Mouse (Mus musculus): ENCODE measurements at regions not wholly inside any gene's neighbourhood (a gene's known extent, or its start where the extent isn't known, plus 50 kb on each side); places are given as distances from the start of the nearest gene placed in this dataset.

DNA sequence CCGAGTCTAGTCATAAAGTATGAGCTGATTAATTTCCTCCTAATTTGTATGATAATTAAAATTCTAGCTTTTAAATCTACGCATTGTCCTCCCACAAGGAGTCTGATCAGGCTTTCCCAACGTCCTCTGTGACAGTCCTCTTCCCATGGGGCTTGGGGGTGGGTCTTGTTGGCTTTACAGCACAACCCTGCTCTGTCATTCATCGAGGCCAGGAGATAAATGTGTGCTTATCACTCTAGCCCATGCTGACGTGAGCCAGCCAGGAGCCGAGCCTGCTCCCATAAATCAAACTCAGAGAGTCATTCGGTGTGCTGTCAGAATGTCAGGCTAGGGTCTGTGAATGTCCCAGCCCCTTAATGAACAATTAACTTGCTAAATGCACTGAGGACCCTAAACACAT, 425.6 kb upstream of the Hs6st1 start:
- no peak overlapping the region for H3K4me3 ChIP-seq (ENCODE audit: insufficient read depth, low read length)
- no peaks in the 10 kb centered on the region for H3K4me1 ChIP-seq (ENCODE audit: control insufficient read depth, insufficient read depth, low read length)
- TF ChIP-seq POLR2A (IDR thresholded peaks at IDR 0.05; ENCODE audit: extremely low read depth, insufficient read depth, low read length), result no peak
- no peak for TF ChIP-seq CTCF (IDR thresholded peaks at IDR 0.05; ENCODE audit: extremely low read depth, insufficient read depth, low read length)
- no peak overlapping the region for H3K27ac ChIP-seq (ENCODE audit: insufficient read depth, low read length)

DNA sequence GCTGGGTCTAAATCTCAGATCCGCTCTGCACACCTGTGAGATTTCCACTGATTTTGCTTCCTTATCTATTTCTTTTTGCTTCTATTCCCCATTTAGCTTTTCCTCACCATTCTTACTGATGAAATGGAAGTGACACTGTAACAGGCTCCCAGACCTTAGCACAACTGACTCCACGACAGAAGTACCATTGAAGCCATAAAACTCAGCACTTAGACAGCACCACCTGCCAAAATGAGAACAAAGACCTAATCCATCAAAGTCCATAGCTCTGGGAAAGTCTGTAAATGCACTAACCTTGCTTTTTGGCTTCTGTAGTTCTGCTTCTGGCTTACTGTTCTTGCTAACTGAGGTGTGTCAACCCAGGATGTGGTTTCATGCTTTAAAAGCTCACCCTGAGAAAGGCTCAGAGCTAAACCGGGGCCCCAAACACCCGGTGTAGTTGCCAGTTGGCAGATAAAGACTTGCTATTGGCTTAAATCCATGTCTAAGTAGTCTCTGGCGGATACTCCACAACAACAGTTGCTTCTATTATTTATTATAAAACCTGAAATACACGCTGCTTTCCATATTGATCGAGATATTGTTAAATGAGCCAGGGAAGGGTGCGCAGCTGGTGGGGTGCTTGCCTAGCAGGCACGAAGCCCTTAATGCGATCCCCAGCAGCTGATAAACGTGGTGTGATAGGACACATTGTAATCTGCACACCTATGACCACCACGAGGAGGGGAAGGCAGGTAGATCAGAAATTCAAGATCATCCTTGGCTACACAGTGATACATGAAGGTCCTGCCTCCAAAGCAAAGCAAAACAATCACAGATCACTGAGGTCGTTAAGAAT, 414.9 kb upstream of the Hs6st1 start:
- TF ChIP-seq POLR2A (IDR thresholded peaks at IDR 0.05; ENCODE audit: extremely low read depth, insufficient read depth, low read length) (no peak), CTCF (IDR thresholded peaks at IDR 0.05; ENCODE audit: extremely low read depth, insufficient read depth, low read length) (no peak)
- Histone ChIP-seq H3K27ac (ENCODE audit: insufficient read depth, low read length) (no peak overlapping the region), H3K4me1 (ENCODE audit: control insufficient read depth, insufficient read depth, low read length) (no peaks in the 10 kb centered on the region; the same call in 1 of the 2 replicates), H3K4me3 (ENCODE audit: insufficient read depth, low read length) (no peak overlapping the region)

DNA sequence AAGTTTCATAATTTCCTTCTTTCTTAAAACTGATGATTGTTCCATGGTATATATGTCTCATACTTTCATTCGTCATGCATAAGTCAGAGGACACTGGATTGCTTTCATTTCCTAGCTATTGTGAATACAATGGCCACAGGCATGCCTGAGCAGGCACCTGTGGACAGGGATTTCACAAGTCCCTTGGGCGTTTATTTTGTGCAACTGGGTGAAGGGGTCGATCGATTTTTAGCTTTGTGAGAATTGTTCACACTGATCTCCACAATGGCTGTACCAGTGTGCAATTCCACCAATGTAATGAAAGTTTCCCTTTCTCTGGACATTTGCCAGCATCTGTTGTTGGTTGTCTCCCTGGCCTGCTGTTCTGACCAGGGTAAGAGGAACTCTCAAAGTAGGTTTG, 405.2 kb upstream of the Hs6st1 start:
- TF ChIP-seq POLR2A (IDR thresholded peaks at IDR 0.05; ENCODE audit: extremely low read depth, insufficient read depth, low read length) (no peak), CTCF (IDR thresholded peaks at IDR 0.05; ENCODE audit: extremely low read depth, insufficient read depth, low read length) (no peak)
- H3K4me3 ChIP-seq (ENCODE audit: insufficient read depth, low read length), result no peak overlapping the region
- H3K27ac ChIP-seq (ENCODE audit: insufficient read depth, low read length), result no peak overlapping the region
- H3K4me1 ChIP-seq (ENCODE audit: control insufficient read depth, insufficient read depth, low read length), result no peaks in the 10 kb centered on the region

DNA sequence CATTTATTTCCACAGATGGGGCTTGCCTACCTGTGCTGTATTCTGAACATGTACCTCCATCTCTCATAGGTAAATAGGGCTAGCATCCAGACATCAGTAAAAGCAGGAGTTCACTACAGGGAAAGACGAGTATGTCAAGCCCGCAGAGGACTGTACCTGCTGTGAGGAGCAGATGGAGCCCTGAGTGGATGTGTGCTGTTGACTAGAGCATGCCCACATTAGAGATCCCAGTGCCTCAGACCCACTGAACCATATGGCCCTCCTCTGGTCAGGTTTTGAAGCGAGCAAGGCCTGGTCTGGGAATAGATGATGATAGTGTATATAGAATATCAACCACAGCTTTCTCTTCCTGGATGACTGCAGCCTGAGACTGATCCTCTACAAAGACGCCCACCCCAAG, 394.7 kb upstream of the Hs6st1 start:
- Histone ChIP-seq H3K4me3 (ENCODE audit: insufficient read depth, low read length) (no peak overlapping the region), H3K4me1 (ENCODE audit: control insufficient read depth, insufficient read depth, low read length) (peaks cover 3% of the 10 kb centered on the region; the same call in 1 of the 2 replicates), H3K27ac (ENCODE audit: insufficient read depth, low read length) (no peak overlapping the region)
- no peak for TF ChIP-seq CTCF (IDR thresholded peaks at IDR 0.05; ENCODE audit: extremely low read depth, insufficient read depth, low read length)
- no peak for TF ChIP-seq POLR2A (IDR thresholded peaks at IDR 0.05; ENCODE audit: extremely low read depth, insufficient read depth, low read length)

DNA sequence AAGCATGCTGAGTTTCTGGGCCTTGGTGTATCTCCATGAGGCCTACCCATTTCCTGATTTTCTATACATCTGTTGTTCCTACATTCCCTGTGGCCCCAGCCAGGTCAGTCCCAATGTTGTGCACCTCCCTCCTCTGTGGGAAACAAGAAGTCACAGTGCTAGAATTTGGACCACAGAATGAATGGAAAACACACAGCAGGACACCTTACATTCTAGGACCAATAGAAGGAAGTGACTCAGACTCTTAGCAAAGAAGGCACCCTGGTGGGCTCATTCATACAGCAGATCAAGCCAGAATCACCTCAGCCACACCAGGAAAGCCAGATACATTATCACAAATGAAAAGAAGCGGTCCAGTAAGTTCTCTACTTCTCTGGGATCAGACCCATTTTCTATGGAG, 394.2 kb upstream of the Hs6st1 start:
- H3K4me1 ChIP-seq (ENCODE audit: control insufficient read depth, insufficient read depth, low read length), result peaks cover 3% of the 10 kb centered on the region; the same call in 1 of the 2 replicates
- no peak overlapping the region for H3K27ac ChIP-seq (ENCODE audit: insufficient read depth, low read length)
- no peak overlapping the region for H3K4me3 ChIP-seq (ENCODE audit: insufficient read depth, low read length)
- no peak for TF ChIP-seq POLR2A (IDR thresholded peaks at IDR 0.05; ENCODE audit: extremely low read depth, insufficient read depth, low read length)
- TF ChIP-seq CTCF (IDR thresholded peaks at IDR 0.05; ENCODE audit: extremely low read depth, insufficient read depth, low read length), result no peak

DNA sequence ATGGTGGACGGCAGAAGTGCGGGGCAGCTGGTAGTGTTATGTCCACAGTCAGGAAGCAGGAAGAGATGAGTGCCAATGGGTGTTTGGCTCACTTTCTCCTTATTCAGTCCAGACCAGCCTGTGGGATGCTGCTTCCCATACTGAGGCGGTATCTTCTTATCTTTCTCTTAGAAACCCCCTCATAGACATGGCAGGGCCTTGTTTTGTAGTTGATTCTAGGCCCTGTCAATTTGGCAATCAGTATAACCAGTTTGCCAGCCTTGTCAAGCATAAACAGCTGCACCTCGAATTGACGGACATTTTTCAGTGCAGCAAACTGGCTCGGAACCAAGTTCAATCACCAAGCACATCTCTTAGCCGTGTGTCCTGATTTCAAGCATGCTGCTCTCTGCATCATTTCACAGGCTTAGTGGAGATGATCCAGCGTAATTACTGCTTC, 385.7 kb upstream of the Hs6st1 start:
- H3K4me3 ChIP-seq (ENCODE audit: insufficient read depth, low read length), result no peak overlapping the region
- no peaks in the 10 kb centered on the region for H3K4me1 ChIP-seq (ENCODE audit: control insufficient read depth, insufficient read depth, low read length)
- H3K27ac ChIP-seq (ENCODE audit: insufficient read depth, low read length), result no peak overlapping the region
- TF ChIP-seq CTCF (IDR thresholded peaks at IDR 0.05; ENCODE audit: extremely low read depth, insufficient read depth, low read length), result no peak
- no peak for TF ChIP-seq POLR2A (IDR thresholded peaks at IDR 0.05; ENCODE audit: extremely low read depth, insufficient read depth, low read length)

DNA sequence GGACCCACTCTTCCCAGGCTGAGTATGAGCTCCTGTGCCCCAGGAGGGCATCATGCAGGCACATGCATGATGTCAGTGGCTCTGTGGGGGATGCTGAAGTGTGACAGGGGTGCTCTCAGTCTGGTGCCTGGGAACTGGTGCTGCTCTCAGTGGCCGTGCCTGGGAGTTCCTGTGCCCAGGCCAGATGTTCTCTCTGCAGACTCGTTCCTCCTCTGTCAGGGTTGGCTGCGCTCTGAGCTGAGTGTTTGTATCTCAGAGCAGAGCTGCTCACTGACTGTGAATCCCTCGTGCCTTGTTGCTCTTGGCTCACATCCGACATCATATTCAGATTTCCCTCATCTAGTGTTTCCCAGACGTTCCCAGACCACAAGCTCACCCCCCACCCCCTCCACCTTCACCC, 382.5 kb upstream of the Hs6st1 start:
- Histone ChIP-seq H3K4me1 (ENCODE audit: control insufficient read depth, insufficient read depth, low read length) (no peaks in the 10 kb centered on the region), H3K4me3 (ENCODE audit: insufficient read depth, low read length) (no peak overlapping the region)
- TF ChIP-seq POLR2A (IDR thresholded peaks at IDR 0.05; ENCODE audit: extremely low read depth, insufficient read depth, low read length), result no peak
- no peak for TF ChIP-seq CTCF (IDR thresholded peaks at IDR 0.05; ENCODE audit: extremely low read depth, insufficient read depth, low read length)

DNA sequence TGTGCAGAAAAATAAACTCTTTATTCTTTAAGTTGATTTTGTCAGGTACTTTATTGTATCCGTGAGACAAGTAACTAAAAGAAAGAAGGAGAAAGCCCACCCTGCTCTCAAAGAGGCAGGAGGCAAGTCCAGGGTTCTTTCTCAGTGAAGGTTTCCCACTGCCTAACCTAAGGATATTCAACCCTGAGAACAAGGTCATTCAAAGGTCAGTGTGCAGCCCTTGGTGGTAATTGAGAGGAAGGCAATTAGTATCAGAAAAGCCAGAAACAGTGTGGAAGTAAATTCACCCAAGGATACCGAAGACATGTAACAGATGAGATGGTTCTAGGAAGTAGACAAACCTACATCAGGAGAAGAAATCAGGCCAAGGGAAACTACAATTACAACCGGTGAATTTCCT, 373.9 kb upstream of the Hs6st1 start:
- TF ChIP-seq POLR2A (IDR thresholded peaks at IDR 0.05; ENCODE audit: extremely low read depth, insufficient read depth, low read length) (no peak), CTCF (IDR thresholded peaks at IDR 0.05; ENCODE audit: extremely low read depth, insufficient read depth, low read length) (no peak)
- Histone ChIP-seq H3K4me3 (ENCODE audit: insufficient read depth, low read length) (no peak overlapping the region), H3K4me1 (ENCODE audit: control insufficient read depth, insufficient read depth, low read length) (no peaks in the 10 kb centered on the region), H3K27ac (ENCODE audit: insufficient read depth, low read length) (no peak overlapping the region)

More for the DNA sequence above, 382.5 kb upstream of the Hs6st1 start:
- H3K27ac ChIP-seq (ENCODE audit: insufficient read depth, low read length), result no peak overlapping the region

DNA sequence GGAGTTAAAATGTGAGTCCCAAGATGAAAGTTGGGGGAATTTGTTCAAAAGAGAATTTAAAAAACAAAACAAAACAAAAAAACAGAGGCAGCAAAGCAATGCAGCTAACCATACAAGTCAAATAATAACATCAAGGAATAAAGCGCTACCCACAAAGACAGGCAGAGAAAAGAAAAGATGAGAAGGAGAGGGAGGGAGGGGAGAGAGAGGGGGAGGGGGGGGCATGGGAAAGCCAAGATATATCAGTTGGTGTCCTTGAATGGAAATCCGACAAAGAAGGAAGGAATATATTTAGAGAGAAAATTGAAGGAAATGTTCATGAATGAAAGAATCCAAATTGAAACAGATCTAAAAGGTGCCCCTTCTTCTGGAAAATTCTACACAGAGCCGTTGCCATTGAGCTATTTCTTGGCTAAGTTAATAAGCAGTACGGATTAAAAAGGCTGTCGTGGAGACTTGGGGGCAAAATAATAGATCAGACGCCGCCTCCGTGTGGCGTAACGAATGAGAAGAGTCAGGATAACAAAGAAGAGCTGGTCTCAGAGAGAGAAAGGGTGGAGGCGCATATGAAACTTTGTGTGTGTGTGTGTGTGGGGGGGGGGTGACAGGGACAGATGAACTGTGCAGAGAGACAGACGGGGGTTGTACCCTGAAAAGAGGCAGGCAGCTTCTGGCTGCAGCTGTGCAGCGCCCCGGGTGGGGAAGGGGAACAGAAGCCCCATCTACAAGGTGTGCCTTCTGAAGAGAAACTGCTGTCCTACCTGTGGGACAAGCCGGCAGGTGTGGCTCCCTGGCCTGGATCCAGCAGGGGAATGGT, 373.2 kb upstream of the Hs6st1 start:
- Histone ChIP-seq H3K4me3 (ENCODE audit: insufficient read depth, low read length) (no peak overlapping the region), H3K4me1 (ENCODE audit: control insufficient read depth, insufficient read depth, low read length) (no peaks in the 10 kb centered on the region), H3K27ac (ENCODE audit: insufficient read depth, low read length) (no peak overlapping the region)
- TF ChIP-seq POLR2A (IDR thresholded peaks at IDR 0.05; ENCODE audit: extremely low read depth, insufficient read depth, low read length) (no peak), CTCF (IDR thresholded peaks at IDR 0.05; ENCODE audit: extremely low read depth, insufficient read depth, low read length) (no peak)
